Comparison of ENCODE assay signal across 19 mouse cellular contexts in genomic region chr9:119563617-119564016, GRCm38 (mm10). TPM values are rescaled to one million over a fixed set of nuclear protein-coding genes. Genes with fewer than 3 reads are reported as not detected.
A peak's percentile ranks its signal among the peaks of the same experiment; 100 is the strongest.
DNase-seq lines count a peak whose midpoint lies in the region; ATAC-seq and TF ChIP-seq lines count a peak whose summit lies in the region.
"Had no signal": no experiment of that assay in that cellular context is flagged by ENCODE, and none has a peak within 500 bp of the region (broad histone marks: within the 10 kb centered on the region; RNA-seq: fewer than 3 reads in every experiment).

No protein-coding gene starts in this region.

- TF ChIP-seq POLR2A in myocyte (IDR thresholded peaks at IDR 0.05; ENCODE audit: insufficient read length, low read depth): no peak

- no peaks in the 10 kb centered on the region for H3K79me2 ChIP-seq in myocyte (ENCODE audit: control insufficient read depth, insufficient read depth)

- no peak for DNase-seq in hindbrain, postnatal 0 days (ENCODE audit: low spot score)
- no peak for DNase-seq in hindbrain, embryonic 10.5 days (ENCODE audit: low spot score)
- DNase-seq in cerebellum, adult 18-20 months: peak; percentile 21 to 30
- DNase-seq in gastrocnemius, postnatal 10 days: peak; percentile 45
- no peak for DNase-seq in urinary bladder, adult 18-20 months (ENCODE audit: low spot score in 2 of 2)
- DNase-seq in thymus, postnatal 25 days: no peak
- DNase-seq: adrenal gland, postnatal 25 days; lung, postnatal 10 days; midbrain, embryonic 14.5 days had no signal

- H3K27me3 ChIP-seq in hindbrain, postnatal 0 days (ENCODE audit: insufficient read depth, low read length): peaks cover 30% of the 10 kb centered on the region
- H3K27me3 ChIP-seq in hindbrain, embryonic 10.5 days (ENCODE audit: insufficient read depth, poor library complexity, severe bottlenecking): peaks cover 100% of the 10 kb centered on the region
- no peaks in the 10 kb centered on the region for H3K27me3 ChIP-seq in myocyte (ENCODE audit: control insufficient read depth, insufficient read depth, insufficient read length)
- H3K27me3 ChIP-seq in midbrain, embryonic 16.5 days (ENCODE audit: control insufficient read depth, insufficient read depth, low read depth, low read length): peaks cover 86% of the 10 kb centered on the region
- H3K27me3 ChIP-seq: CH12.LX had no signal

- H3K9me3 ChIP-seq in hindbrain, postnatal 0 days (ENCODE audit: low read length): no peaks in the 10 kb centered on the region
- no peaks in the 10 kb centered on the region for H3K9me3 ChIP-seq in hindbrain, embryonic 10.5 days
- H3K9me3 ChIP-seq in midbrain, embryonic 16.5 days (replicated peaks; ENCODE audit: control insufficient read depth, low read length, poor library complexity, severe bottlenecking): no peaks in the 10 kb centered on the region; the same call in 1 of the 2 replicates
- H3K9me3 ChIP-seq: embryonic facial prominence, embryonic 15.5 days; heart, embryonic 13.5 days; kidney, embryonic 15.5 days; liver, embryonic 12.5 days; neural tube, embryonic 15.5 days had no signal

- ATAC-seq in hindbrain, postnatal 0 days: 0 out of 2 replicates have a peak, but pooled peaks have one; percentile 19
- no peak for ATAC-seq in midbrain, embryonic 16.5 days
- ATAC-seq: forebrain, embryonic 16.5 days; hindbrain, embryonic 16.5 days; liver, embryonic 12.5 days had no signal

- no peak overlapping the region for H3K4me2 ChIP-seq in hindbrain, postnatal 0 days (ENCODE audit: low read depth, low read length)
- peak overlapping the region; percentile 61 for H3K4me2 ChIP-seq in myocyte (ENCODE audit: low read depth)
- no peak overlapping the region for H3K4me2 ChIP-seq in midbrain, embryonic 16.5 days (ENCODE audit: low read length)
- H3K4me2 ChIP-seq: embryonic facial prominence, embryonic 15.5 days; heart, embryonic 13.5 days; kidney, embryonic 15.5 days; liver, embryonic 12.5 days; neural tube, embryonic 15.5 days had no signal

- H3K4me3 ChIP-seq in hindbrain, postnatal 0 days (ENCODE audit: low read length): no peak overlapping the region
- H3K4me3 ChIP-seq in hindbrain, embryonic 10.5 days: no peak overlapping the region
- no peak overlapping the region for H3K4me3 ChIP-seq in myocyte
- no peak overlapping the region for H3K4me3 ChIP-seq in midbrain, embryonic 16.5 days (ENCODE audit: low read depth, low read length)
- H3K4me3 ChIP-seq: embryonic facial prominence, embryonic 15.5 days; heart, embryonic 13.5 days; kidney, embryonic 15.5 days; liver, embryonic 12.5 days; neural tube, embryonic 15.5 days had no signal

- H3ac ChIP-seq in myocyte (ENCODE audit: control insufficient read depth, insufficient read length): no peak overlapping the region

- H3K36me3 ChIP-seq in hindbrain, postnatal 0 days (ENCODE audit: insufficient read depth, low read length): no peaks in the 10 kb centered on the region
- no peaks in the 10 kb centered on the region for H3K36me3 ChIP-seq in hindbrain, embryonic 10.5 days
- H3K36me3 ChIP-seq in myocyte (ENCODE audit: control insufficient read depth, insufficient read depth): peaks cover 3% of the 10 kb centered on the region
- H3K36me3 ChIP-seq in midbrain, embryonic 16.5 days (ENCODE audit: control insufficient read depth, insufficient read depth, low read length): no peaks in the 10 kb centered on the region
- H3K36me3 ChIP-seq: embryonic facial prominence, embryonic 15.5 days; heart, embryonic 13.5 days; kidney, embryonic 15.5 days; liver, embryonic 12.5 days; neural tube, embryonic 15.5 days had no signal

- no peak overlapping the region for H3K9ac ChIP-seq in hindbrain, postnatal 0 days (replicated peaks; ENCODE audit: low read length)
- H3K9ac ChIP-seq in midbrain, embryonic 16.5 days (ENCODE audit: low read depth, low read length): no peak overlapping the region
- H3K9ac ChIP-seq: embryonic facial prominence, embryonic 15.5 days; kidney, embryonic 15.5 days; neural tube, embryonic 15.5 days had no signal

- peaks cover 9% of the 10 kb centered on the region for H3K4me1 ChIP-seq in hindbrain, postnatal 0 days (ENCODE audit: insufficient read depth, low read length)
- peaks cover 57% of the 10 kb centered on the region for H3K4me1 ChIP-seq in hindbrain, embryonic 10.5 days (replicated peaks)
- no peaks in the 10 kb centered on the region; the same call in 1 of the 2 replicates for H3K4me1 ChIP-seq in midbrain, embryonic 16.5 days (ENCODE audit: control insufficient read depth, insufficient read depth, low read length)
- H3K4me1 ChIP-seq: liver, embryonic 12.5 days had no signal

- no peak overlapping the region for H3K27ac ChIP-seq in hindbrain, postnatal 0 days
- no peak overlapping the region for H3K27ac ChIP-seq in hindbrain, embryonic 10.5 days
- H3K27ac ChIP-seq in midbrain, embryonic 16.5 days (ENCODE audit: low read length): no peak overlapping the region
- H3K27ac ChIP-seq: embryonic facial prominence, embryonic 15.5 days; heart, embryonic 13.5 days; kidney, embryonic 15.5 days; liver, embryonic 12.5 days; neural tube, embryonic 15.5 days had no signal

- 54% methylated on average over 6 of the region's 6 CpGs for WGBS in hindbrain, postnatal 0 days
- WGBS in hindbrain, embryonic 10.5 days: 77% methylated on average over 6 of the region's 6 CpGs
- 71% methylated on average over 6 of the region's 6 CpGs for WGBS in midbrain, embryonic 16.5 days

- no peak for TF ChIP-seq CTCF in hindbrain, postnatal 0 days (IDR thresholded peaks at IDR 0.05; ENCODE audit: low read depth)

TF ChIP-seq in myocyte, 11 proteins besides CTCF, POLR2A, EP300 and RAD21:
- TF ChIP-seq MYOD1 (IDR thresholded peaks at IDR 0.05; ENCODE audit: control insufficient read depth in 1 of 3, insufficient read length in 2 of 3, low read depth in 2 of 3) (peak; percentile 49 to 93 (median 89)), SRF (IDR thresholded peaks at IDR 0.05; ENCODE audit: control insufficient read depth, insufficient read length, low read depth) (peak; percentile 50), CEBPB (IDR thresholded peaks at IDR 0.05; ENCODE audit: insufficient read depth, poor library complexity, severe bottlenecking) (no peak), TCF12 (IDR thresholded peaks at IDR 0.05; ENCODE audit: insufficient read depth, poor library complexity, severe bottlenecking) (peak; percentile 41), MAX (IDR thresholded peaks at IDR 0.05; ENCODE audit: low read depth) (no peak), POLR2AphosphoS2 (IDR thresholded peaks at IDR 0.05; ENCODE audit: insufficient read length, low read depth) (no peak), MYOG (IDR thresholded peaks at IDR 0.05; ENCODE audit: control insufficient read depth in 1 of 3, insufficient read depth in 1 of 3, insufficient read length in 2 of 3, low read depth in 2 of 3) (peak in 2 of 3 experiments; percentile 64 to 90), TCF3 (IDR thresholded peaks at IDR 0.05; ENCODE audit: insufficient read length, low read depth) (peak; percentile 80), USF1 (IDR thresholded peaks at IDR 0.05; ENCODE audit: low read depth) (no peak), E2F4 (IDR thresholded peaks at IDR 0.05; ENCODE audit: insufficient read depth) (no peak)

RNA-seq across cellular contexts. Expression of gene Scn5a, which starts 15.2 kb away (rescaled TPM):
- 0.68 and 1.5 TPM in 2 replicates for total RNA-seq in hindbrain, postnatal 0 days (2014; rRNA removed)
- polyA plus RNA-seq in hindbrain, postnatal 0 days (2015; fragmentation: Nextera tagmentation; extraction: Ambion mirVana): 0.24 TPM in 2 replicates
- 0.55 and 0.93 TPM in 2 replicates for polyA plus RNA-seq in hindbrain, embryonic 10.5 days (2016; fragmentation: Nextera tagmentation; extraction: Ambion mirVana)
- total RNA-seq in gastrocnemius, postnatal 10 days (2021): 1 to 10 TPM; 1.3 to 1.6 TPM
- polyA plus RNA-seq in myocyte (2012; fragmentation: generic; extraction: Trizol): 30.6 TPM
- polyA plus RNA-seq in midbrain, embryonic 16.5 days (2015; fragmentation: Nextera tagmentation; extraction: Ambion mirVana): 0.29 and 0.40 TPM in 2 replicates

Comparison
In these comparisons a context has a peak if more than half of its experiments do, and no peak if none do; other contexts are left out.
1. DNase-seq: peak in cerebellum, adult 18-20 months (2 of 2) and gastrocnemius, postnatal 10 days (single experiment); none in hindbrain, postnatal 0 days (single experiment), hindbrain, embryonic 10.5 days (single experiment), urinary bladder, adult 18-20 months (0 of 2) and thymus, postnatal 25 days (single experiment).
2. RNA of gene Scn5a, which starts 15.2 kb away (polyA plus RNA-seq): 30.6 TPM in myocyte (single experiment); 0.55 to 0.93 TPM in hindbrain, embryonic 10.5 days, 0.29 to 0.40 TPM in midbrain, embryonic 16.5 days and 0.24 TPM in hindbrain, postnatal 0 days; every median in the first group is over 10 times any median in the second.